Mouse (Mus musculus): ENCODE results near the gene Apbb2. TPM values are rescaled to one million over a fixed set of nuclear protein-coding genes. Genes with fewer than 3 reads are reported as not detected.
A peak's percentile ranks its signal among the peaks of the same experiment; 100 is the strongest.

Gene Apbb2
- polyA plus RNA-seq, 1 experiment from 2014 or later = 49.8 TPM

DNA sequence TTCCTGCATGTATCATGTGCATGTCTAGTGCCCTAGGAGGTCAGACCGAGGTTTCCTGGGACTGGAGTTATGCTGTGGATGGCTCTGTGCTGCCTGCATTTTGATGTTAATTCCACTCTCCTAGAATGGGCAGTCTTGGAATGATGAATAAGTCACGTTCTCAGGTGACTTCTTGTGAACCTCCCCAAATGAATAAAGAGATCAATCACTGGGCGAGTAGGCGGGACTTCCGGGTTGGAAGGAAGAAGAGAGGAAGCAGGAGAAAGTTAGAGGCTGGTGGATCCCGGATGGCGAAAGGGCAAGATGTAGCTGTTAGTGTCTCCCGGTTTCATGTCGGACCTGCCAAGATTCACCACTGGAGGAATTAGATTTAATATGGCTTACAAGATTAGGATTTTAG is 276.3 kb downstream of the Apbb2 start:
- Histone ChIP-seq H3K27ac (no peak overlapping the region), H3K9ac (no peak overlapping the region), H3K9me3 (no peaks in the 10 kb centered on the region), H3K27me3 (no peaks in the 10 kb centered on the region), H3K4me3 (no peak overlapping the region), H3K4me1 (peaks cover 20% of the 10 kb centered on the region), H3K36me3 (no peaks in the 10 kb centered on the region), H3K4me2 (no peak overlapping the region)
- ATAC-seq (ENCODE audit: borderline replicate concordance, extremely low read depth, low FRiP score, low TSS enrichment) = no peak
- WGBS = 77% methylated on average over 9 of the region's 9 CpGs

DNA sequence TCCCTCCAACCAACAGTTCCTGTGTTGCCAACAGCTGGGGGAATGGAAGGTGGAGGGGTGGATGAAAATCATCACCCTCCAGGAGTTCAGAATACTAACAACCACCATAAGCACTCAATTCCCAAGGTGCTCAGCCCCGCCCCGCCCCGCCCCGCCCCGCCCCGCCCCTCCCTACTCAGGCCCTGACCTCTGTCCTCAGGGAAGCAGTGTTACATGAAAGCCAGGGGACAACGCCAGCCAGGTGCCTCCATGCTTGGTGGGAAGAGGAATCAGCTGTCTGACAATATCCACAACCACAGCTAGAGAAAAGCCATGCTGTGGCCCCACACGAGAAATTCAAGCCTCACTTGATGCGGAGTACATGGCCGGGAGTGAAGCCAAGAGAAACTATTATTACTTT is 276.7 kb downstream of the Apbb2 start:
- no peak for ATAC-seq (ENCODE audit: borderline replicate concordance, extremely low read depth, low FRiP score, low TSS enrichment)

DNA sequence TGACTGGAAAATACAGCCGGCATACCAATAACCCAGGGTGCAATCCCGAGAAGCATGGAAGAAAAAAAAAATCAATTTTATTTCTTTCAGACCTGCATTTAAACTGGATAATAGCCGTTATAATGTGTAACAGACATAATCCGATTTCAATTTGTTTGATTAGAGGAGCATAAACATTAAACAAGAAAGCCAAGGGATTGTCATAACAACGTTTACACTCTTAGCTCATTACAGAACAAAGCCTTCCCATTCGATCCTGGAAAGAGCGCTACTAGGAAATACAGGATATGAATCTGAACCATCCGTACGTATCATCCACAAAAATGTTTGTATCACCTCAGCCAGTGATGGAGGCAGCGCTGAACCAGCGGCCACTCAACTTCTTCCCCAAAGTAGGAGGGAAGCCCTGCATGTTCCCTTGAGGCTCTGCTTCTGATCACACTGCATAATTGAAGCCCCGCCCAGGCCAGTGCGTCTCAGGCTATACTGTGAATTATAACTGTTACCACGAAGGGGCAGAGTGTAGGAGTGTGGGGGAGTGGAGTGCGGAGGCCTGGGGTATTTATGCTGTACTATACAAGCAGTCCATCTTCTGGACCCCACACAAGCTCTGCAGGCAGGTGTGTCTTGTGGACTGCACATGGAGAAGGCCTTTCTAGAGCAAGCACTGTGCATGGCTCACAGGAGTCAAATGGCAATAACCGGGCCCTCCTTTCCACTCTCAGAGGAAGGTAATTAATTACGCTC is 278.1 kb downstream of the Apbb2 start:
- WGBS = 73% methylated on average over 17 of the region's 17 CpGs
- no peak overlapping the region for H3K4me2 ChIP-seq
- no peak overlapping the region for H3K27ac ChIP-seq
- H3K4me1 ChIP-seq = peaks cover 24% of the 10 kb centered on the region
- no peak overlapping the region for H3K9ac ChIP-seq
- no peaks in the 10 kb centered on the region for H3K9me3 ChIP-seq
- H3K27me3 ChIP-seq = no peaks in the 10 kb centered on the region
- no peak for ATAC-seq (ENCODE audit: borderline replicate concordance, extremely low read depth, low FRiP score, low TSS enrichment)
- no peaks in the 10 kb centered on the region for H3K36me3 ChIP-seq
- no peak overlapping the region for H3K4me3 ChIP-seq

More for the DNA sequence above, 276.7 kb downstream of the Apbb2 start:
- WGBS = 49% methylated on average over 10 of the region's 10 CpGs
- no peak overlapping the region for H3K4me2 ChIP-seq
- H3K36me3 ChIP-seq = no peaks in the 10 kb centered on the region
- peaks cover 24% of the 10 kb centered on the region for H3K4me1 ChIP-seq
- no peak overlapping the region for H3K4me3 ChIP-seq
- H3K9me3 ChIP-seq = no peaks in the 10 kb centered on the region
- no peaks in the 10 kb centered on the region for H3K27me3 ChIP-seq
- no peak overlapping the region for H3K9ac ChIP-seq
- H3K27ac ChIP-seq = no peak overlapping the region

DNA sequence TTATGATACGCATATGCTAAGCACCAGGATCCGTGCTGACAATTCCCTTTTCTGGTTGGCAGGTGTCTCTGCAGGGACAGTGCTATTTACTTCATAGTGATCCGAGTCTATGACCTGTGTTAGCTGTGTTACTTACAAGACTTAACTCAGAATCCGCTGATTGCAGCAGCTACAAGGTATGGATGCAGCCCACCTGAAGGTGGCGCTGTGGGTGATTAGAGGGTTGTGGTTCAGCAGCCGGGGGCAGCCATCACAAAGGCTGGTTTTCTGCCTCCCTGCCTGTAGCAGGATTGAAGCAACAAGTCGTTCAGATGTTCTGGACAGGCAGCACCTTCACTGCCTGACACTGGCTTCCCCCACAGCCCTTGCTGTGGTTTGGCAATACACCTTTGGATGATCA is 280.0 kb downstream of the Apbb2 start:
- H3K4me3 ChIP-seq = no peak overlapping the region
- 42% methylated on average over 7 of the region's 7 CpGs for WGBS
- H3K27me3 ChIP-seq = no peaks in the 10 kb centered on the region
- no peak overlapping the region for H3K9ac ChIP-seq
- ATAC-seq (ENCODE audit: borderline replicate concordance, extremely low read depth, low FRiP score, low TSS enrichment) = no peak
- no peaks in the 10 kb centered on the region for H3K36me3 ChIP-seq
- no peak overlapping the region for H3K27ac ChIP-seq
- no peaks in the 10 kb centered on the region for H3K9me3 ChIP-seq
- H3K4me1 ChIP-seq = peaks cover 20% of the 10 kb centered on the region
- no peak overlapping the region for H3K4me2 ChIP-seq

DNA sequence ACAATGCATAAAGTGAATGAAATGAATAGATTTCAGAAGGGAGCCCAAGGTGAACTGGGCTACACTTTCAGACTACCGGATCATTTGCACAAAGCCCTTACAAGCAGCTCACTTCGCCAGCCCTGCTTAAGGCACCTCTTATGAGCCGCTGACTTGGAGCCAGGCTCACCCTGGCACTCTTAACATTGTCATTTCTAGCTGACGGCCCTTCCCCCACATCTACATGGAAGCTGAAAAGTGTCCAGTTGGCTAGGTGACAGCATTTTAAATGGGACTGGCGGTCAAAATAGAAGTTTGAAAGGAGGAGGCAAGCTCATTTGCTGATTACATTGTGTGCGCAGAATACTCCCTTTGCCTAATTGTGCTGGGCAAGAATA is 280.6 kb downstream of the Apbb2 start:
- ATAC-seq (ENCODE audit: borderline replicate concordance, extremely low read depth, low FRiP score, low TSS enrichment) = peak; percentile 66

DNA sequence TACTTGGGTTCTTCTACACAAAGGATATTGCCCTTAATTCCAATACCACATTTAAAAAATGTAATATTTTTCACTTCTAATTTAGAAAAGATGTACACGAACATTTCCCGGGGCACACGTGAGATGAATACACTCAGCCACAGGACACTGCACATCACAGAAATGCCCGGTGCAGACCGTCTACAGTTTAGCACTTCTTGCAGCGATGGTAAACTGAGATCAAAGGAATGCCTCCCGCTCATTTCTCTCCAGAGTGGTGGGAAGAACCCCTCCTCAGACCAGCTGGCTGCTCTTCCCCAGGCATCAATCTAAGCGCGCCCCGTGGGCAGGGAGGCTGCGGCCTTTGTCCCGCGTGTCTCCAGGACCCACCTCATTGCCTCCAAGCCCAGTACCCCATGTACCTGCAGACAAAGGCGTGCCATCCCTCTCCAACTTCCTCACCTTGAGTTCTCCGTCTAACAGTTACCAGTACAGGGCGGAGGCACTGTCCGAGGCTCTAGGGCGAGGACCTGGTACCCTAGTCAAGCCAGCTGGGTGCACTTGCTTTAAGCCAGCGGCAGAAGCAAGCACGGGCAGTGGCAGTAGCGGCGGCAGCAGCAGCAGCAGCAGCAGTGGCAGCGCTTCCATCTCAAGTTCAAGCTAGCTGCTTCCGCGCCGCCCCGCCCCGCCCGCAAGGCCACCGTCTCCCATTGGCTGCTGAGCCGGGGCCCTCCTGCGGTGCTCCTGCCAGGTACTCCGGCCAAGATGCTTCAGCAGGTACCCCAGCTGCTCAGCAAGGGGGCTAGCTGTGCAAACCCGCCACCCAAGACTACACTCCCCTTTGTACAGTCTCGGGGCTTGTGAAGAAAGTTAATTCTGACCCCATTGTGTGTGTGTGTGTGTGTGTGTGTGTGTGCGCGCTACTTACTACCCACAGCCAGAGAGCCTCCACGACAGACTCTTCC is 281.3 kb downstream of the Apbb2 start:
- Histone ChIP-seq H3K4me2 (peak overlapping the region; percentile 75), H3K9me3 (no peaks in the 10 kb centered on the region), H3K4me3 (peak overlapping the region; percentile 38), H3K27me3 (no peaks in the 10 kb centered on the region), H3K9ac (peak overlapping the region; percentile 40), H3K4me1 (peaks cover 20% of the 10 kb centered on the region), H3K27ac (0 out of 2 replicates have a peak overlapping the region, but pooled peaks have one; percentile 13), H3K36me3 (no peaks in the 10 kb centered on the region)
- WGBS = 4% methylated on average over 38 of the region's 38 CpGs
- ATAC-seq (ENCODE audit: borderline replicate concordance, extremely low read depth, low FRiP score, low TSS enrichment) = peak; percentile 80

More for the DNA sequence above, 280.6 kb downstream of the Apbb2 start:
- Histone ChIP-seq H3K9ac (no peak overlapping the region), H3K27ac (0 out of 2 replicates have a peak overlapping the region, but pooled peaks have one; percentile 13), H3K27me3 (no peaks in the 10 kb centered on the region), H3K36me3 (no peaks in the 10 kb centered on the region), H3K9me3 (no peaks in the 10 kb centered on the region), H3K4me2 (peak overlapping the region; percentile 75), H3K4me3 (peak overlapping the region; percentile 38), H3K4me1 (peaks cover 20% of the 10 kb centered on the region)
- WGBS = 19% methylated on average over 6 of the region's 6 CpGs

DNA sequence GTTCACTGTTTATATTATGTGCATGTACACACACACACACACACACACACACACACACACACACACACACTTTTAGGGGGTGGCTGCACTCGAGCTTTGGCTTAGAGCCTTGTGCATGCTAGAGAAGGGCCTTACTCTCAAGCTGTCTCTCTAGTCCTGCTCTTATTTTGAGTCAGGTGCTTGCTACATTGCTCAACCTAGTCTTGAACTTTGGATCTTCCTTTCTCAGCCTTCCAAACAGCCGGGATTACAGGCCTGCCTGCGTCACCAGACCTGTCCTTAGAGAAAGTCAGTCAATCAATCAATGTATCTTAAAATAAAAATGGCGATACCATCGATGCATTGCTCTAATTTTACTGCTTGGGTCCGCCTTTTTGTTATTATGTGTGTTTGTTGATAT is 287.8 kb downstream of the Apbb2 start:
- Histone ChIP-seq H3K9me3 (no peaks in the 10 kb centered on the region), H3K36me3 (no peaks in the 10 kb centered on the region), H3K9ac (no peak overlapping the region), H3K4me3 (no peak overlapping the region), H3K4me2 (no peak overlapping the region), H3K4me1 (no peaks in the 10 kb centered on the region), H3K27me3 (no peaks in the 10 kb centered on the region), H3K27ac (no peak overlapping the region)
- ATAC-seq (ENCODE audit: borderline replicate concordance, extremely low read depth, low FRiP score, low TSS enrichment) = no peak
- 85% methylated on average over 6 of the region's 6 CpGs for WGBS

DNA sequence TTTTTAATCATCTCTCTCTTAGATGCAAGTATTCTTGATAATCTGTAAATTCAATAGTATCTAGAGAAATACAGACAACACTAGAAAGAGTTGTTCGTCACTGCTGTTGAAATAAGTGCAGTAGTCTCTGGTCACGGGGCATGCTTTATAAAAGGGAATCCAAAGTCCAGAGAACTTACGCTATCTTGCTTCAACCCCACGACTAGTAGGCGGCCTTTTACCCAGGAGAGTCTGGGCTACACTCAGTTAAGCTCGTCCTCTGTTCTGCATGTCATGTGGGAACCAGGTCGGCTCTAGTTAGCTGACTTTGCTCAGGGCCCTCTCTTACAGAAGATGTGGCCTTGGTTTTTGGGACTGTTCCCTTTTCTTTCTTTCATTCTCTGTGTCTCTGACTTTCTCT is 289.8 kb downstream of the Apbb2 start:
- no peak overlapping the region for H3K4me2 ChIP-seq
- no peaks in the 10 kb centered on the region for H3K9me3 ChIP-seq
- ATAC-seq (ENCODE audit: borderline replicate concordance, extremely low read depth, low FRiP score, low TSS enrichment) = no peak
- no peaks in the 10 kb centered on the region for H3K4me1 ChIP-seq
- H3K27me3 ChIP-seq = no peaks in the 10 kb centered on the region
- 85% methylated on average over 7 of the region's 7 CpGs for WGBS
- no peak overlapping the region for H3K27ac ChIP-seq
- H3K4me3 ChIP-seq = no peak overlapping the region
- no peaks in the 10 kb centered on the region for H3K36me3 ChIP-seq
- no peak overlapping the region for H3K9ac ChIP-seq

DNA sequence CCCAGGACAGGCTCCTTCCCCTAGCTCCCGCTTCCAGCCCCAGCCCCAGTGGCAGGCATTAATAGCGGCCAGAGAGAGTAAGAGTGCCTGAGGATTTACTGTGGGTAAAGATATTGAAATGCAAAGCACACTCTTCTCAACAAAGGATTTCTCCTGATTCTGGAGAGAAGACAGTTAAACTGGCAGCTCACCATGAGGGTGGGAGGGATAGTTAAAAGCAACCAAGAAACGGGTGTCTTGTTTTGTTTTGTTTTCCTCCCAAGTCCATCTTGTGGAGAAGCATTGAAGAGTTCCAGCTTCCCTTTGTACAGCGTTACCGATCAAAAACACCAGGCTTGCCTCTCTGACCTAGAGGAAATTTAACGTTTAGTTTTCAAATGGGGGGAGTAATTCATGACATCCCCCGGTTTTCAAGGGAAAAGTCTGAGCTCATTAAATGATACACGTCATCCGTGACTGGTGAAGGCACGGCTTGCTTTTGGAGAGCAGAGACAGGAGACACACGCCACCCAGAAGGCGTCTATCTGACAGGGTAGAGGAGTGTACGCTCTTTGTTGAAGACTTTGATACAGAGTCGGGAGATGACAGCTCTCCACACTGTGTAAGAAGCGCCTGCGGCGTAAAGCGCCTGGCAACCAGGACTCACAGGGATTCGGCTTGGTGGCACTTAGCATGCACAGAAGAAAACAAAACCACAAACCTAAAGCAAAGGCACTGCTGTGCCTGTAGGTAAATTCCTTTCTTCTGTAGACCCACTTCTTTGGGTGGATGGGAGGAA is 290.4 kb downstream of the Apbb2 start:
- 61% methylated on average over 19 of the region's 19 CpGs for WGBS
- no peak overlapping the region for H3K4me3 ChIP-seq
- H3K27ac ChIP-seq = no peak overlapping the region
- no peaks in the 10 kb centered on the region for H3K4me1 ChIP-seq
- H3K4me2 ChIP-seq = no peak overlapping the region
- ATAC-seq (ENCODE audit: borderline replicate concordance, extremely low read depth, low FRiP score, low TSS enrichment) = no peak
- no peak overlapping the region for H3K9ac ChIP-seq
- no peaks in the 10 kb centered on the region for H3K9me3 ChIP-seq
- no peaks in the 10 kb centered on the region for H3K27me3 ChIP-seq
- H3K36me3 ChIP-seq = no peaks in the 10 kb centered on the region

DNA sequence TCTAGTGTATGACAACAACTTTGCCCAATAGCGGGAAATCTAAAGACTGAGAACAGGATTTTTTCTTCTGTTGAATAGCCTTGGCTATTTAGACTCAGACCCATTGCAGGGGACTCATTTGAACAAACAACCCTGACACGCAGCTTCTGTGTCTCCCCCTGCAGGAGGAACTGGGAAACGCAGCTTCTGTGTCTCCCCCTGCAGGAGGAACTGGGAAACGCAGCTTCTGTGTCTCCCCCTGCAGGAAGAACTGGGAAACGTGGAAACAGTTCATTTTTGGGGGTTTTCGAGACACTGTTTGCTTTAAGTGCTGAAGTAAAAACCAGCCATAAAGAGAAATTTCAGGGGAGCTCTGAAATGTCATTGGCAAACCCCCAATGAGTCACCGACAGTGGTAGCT is 292.2 kb downstream of the Apbb2 start:
- no peak overlapping the region for H3K9ac ChIP-seq
- H3K4me3 ChIP-seq = no peak overlapping the region
- no peak overlapping the region for H3K4me2 ChIP-seq
- H3K9me3 ChIP-seq = no peaks in the 10 kb centered on the region
- 70% methylated on average over 7 of the region's 7 CpGs for WGBS
- no peak overlapping the region for H3K27ac ChIP-seq
- H3K4me1 ChIP-seq = no peaks in the 10 kb centered on the region
- H3K36me3 ChIP-seq = no peaks in the 10 kb centered on the region
- ATAC-seq (ENCODE audit: borderline replicate concordance, extremely low read depth, low FRiP score, low TSS enrichment) = no peak
- no peaks in the 10 kb centered on the region for H3K27me3 ChIP-seq

DNA sequence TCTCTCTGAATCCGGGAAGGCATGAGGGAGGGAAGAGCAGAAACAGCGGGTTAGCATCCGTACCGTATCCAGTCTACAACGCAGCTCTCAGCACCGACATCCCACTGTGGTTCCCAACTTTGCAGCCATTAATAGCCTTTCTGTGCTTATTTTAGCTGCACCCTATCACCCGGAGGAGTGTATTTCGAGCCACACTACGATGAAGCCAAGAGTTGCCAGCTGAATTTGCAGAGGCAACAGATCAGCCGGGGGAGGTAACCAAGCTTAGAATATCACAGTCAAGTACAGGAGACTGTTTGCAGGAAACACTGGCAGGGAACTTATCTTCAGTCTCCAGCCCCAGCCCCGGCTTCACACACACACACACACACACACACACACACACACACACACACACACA is 295.0 kb downstream of the Apbb2 start:
- no peak overlapping the region for H3K9ac ChIP-seq
- no peaks in the 10 kb centered on the region for H3K36me3 ChIP-seq
- WGBS = 65% methylated on average over 11 of the region's 11 CpGs
- no peak overlapping the region for H3K27ac ChIP-seq
- no peak overlapping the region for H3K4me2 ChIP-seq
- H3K9me3 ChIP-seq = no peaks in the 10 kb centered on the region
- no peaks in the 10 kb centered on the region for H3K4me1 ChIP-seq
- H3K27me3 ChIP-seq = no peaks in the 10 kb centered on the region
- no peak overlapping the region for H3K4me3 ChIP-seq
- no peak for ATAC-seq (ENCODE audit: borderline replicate concordance, extremely low read depth, low FRiP score, low TSS enrichment)

Measured in lung, embryonic 15.5 days (tissue).